Mouse (Mus musculus): ENCODE measurements around the gene Ssr3.

The Ssr3 gene

DNA sequence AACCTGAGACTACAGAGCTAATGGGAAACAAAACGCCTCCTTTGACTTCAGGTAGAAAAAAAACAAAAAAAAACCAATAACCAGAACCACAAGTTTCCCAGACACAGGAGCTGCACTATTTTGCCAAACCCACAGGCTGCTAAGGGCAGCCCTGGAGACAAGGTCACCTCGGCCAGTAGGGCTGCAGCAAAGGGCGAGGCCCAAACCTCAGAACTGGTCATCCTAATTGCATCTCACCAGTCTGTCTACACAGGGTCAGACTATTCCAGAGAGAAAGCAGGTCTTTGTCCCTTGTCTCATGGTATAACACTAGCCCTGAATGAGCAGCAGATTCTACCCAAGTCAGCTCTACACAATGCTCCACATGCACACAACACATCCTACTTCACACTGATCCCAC lies 17.7 kb downstream of the Ssr3 start:
- DNase-seq (ENCODE audit: low read depth, low spot score): no peak

DNA sequence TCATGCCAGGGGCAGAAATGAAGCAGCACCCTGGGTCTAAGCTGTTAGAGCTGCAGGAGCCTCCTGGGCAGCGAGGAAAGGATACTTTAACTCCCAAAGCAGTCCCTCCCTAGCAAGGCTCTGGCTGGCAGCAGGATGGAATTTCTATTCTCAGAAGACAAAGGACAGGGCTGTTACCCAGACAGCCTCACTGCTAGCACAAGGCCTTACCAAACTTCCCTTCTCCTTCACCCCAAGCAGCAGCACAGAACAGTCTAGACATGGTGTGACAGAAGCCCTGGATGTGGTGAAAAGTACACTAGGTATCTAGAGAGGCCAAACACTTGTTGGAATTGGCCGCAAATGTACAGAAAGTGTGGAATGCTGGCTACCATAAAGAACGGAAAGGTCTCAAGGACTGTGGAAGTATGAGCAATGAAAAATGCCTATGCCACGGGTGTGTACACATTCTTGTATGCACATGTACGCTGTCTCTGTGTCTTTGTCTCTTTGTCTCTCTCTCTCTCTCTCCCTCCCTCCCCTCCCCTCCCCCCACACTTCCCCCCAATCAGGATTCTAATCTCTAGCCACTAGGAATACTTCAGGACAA lies 18.7 kb downstream of the Ssr3 start:
- no peak for DNase-seq (ENCODE audit: low read depth, low spot score)

DNA sequence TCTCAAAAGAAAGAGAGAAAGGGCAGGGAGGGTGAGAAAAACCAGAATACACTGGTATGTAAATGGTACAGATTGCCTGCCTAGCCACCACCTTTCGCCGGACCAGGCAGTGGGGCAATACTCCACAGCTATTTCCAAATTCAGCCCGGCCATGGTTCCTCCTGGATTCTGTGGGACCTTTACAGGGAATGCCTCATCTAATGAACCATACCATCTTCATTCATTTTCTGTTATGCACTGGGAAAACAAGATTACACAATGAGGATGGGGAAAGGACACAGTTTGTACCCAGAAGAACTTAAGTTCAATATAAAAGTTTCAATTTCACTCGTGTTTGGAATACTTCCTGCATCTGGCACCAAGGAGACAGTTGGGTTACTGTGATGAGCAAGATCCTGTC lies 19.9 kb downstream of the Ssr3 start:
- no peak for DNase-seq (ENCODE audit: low read depth, low spot score)

DNA sequence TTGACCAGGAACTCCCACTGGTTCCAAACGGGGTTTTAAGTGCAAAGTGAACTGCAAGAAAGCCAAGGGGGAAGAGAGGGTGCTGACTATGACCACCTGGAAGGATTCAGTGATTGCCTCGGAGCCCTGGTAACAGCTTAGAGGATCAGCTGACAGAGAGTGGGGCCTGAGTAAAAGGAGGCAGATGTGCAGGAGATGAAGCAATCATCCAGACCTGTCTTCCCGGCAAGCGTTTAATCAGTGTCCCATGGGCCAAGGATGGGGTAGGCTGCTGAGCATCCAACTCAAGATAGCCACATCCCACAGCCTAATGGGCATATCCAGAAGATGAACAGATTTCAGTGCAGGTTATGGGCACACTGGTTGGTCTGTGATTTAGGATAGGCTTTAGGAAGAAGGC lies 24.5 kb downstream of the Ssr3 start:
- no peak for DNase-seq (ENCODE audit: low read depth, low spot score)

DNA sequence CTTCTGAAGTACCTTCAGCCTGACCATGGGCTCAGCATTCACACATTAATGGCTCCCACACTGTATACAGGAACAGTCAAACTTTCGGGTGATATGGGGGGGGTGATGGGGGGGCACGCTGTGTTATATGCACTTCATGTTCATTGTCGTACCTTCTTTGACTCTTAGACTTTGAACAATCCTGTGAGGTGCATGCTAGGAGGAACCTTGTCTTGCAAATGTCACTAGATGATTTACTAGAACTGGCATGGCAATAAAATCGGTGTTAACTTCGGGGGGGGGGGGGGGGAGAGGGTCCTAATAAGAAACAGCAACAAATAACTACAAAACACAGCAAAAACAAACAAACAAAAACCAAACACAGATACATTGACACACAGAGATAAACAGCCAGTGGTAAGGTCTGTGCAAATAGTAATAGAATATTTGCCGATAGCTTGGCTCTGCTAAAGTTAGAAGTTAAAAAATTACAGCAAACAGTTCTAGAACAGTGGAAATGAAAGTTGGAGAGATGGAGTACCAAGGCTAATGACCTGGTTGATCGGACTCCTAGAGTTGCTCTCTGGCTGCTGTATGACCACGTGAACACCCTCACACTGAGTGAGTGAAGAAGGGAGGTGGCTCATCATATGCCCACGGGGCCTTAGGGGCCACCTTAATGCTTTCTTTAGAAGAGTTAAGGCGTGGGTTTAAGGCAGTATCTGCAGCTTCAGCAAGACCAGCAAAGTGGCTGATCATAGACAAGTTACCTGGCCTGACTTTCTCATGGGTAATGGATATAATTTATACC lies 26.3 kb downstream of the Ssr3 start:
- no peak for DNase-seq (ENCODE audit: low read depth, low spot score)

DNA sequence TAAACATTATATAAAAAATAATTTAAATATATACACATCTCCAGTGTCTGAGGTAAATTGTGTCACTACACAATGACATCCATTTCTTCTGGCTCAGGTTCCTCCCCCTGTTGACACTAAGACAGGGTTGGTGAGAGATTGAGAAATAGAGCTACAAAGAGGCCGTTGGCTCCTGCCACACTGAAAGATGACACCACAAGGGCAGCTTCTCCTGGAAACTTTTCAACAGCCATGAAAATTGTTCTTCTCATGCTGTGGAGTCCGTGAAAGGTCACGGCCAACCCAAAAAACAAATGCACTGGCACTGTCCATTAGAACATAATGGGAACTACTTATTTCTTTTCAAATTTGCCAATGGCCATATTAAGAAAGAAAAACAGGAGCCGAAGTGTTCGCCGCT lies 27.2 kb downstream of the Ssr3 start:
- no peak for DNase-seq (ENCODE audit: low read depth, low spot score)

DNA sequence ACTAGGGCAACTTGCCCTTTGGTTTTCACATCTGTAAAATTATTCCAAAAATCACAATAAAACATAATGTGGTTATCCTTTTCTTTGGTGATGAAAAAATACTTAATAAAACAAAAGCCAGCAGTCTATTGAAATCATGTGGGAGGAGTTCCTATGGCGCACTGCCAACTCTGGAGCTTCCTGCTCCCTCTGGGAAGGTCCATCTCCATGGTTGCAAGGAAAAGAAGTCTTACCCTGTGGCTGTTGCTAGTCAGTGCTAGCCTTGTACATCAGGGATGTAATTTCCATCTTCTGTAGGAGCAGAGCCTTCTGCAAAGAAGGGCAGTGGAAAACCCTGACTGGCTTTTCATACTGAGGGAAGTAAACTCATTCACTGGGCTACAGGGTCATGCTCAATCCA lies 29.0 kb downstream of the Ssr3 start:
- no peak for DNase-seq (ENCODE audit: low read depth, low spot score)

DNA sequence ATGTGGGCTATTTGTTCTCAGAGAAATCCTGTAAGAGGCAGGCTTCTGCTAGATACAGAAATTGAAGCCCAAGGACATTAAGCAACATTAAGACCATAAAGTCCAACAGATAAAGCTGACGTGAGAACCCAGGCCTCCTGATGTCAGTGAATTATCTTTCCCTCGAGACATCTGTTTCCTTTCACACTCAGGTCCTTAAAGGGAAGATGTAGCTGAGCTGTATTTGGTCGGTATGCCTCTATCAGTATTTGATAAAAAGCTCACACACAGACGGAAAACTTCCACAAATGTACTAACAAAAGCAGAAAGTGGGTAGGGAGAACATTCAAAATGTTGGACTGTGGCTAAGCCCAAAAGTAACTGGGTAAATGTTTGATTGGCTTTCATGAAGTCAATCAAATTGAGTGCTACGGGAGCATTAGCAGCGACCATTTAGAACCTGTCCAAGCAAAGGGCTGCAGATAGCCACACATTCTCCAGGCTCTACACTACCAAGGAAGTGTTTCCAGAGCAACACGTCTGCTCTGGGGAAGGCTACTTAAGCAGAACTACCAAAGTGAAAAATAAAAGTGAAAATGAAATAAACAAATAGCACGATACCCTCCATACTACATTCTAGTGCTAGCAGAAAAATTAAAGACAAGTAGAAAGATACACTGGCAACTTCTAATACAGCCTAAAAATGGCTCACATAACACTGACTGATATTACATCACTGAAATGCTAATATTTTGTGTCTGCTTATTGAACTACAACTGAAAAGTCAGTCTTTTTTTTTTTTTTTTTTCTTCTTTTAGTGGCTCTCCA lies 32.1 kb downstream of the Ssr3 start:
- no peak for DNase-seq (ENCODE audit: low read depth, low spot score)

DNA sequence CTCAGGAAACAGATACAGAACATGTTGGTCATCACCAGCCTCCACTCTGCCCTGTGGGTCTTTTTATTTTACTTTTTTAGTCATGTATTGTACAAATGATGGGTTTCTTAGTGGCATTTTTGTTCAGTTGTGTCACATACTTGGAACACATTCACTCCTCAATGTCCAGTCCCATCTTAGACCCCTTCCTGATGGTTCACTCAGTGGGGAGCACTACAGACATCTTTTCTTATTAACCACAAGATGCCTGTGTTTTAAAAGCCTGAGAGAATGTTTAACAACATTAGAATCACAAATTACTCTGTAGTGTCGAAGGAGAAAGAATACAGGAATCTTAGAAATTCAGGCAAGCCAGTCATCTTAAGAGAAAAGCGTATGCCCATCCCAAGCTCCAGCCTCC lies 33.6 kb downstream of the Ssr3 start:
- DNase-seq (ENCODE audit: low read depth, low spot score): no peak

DNA sequence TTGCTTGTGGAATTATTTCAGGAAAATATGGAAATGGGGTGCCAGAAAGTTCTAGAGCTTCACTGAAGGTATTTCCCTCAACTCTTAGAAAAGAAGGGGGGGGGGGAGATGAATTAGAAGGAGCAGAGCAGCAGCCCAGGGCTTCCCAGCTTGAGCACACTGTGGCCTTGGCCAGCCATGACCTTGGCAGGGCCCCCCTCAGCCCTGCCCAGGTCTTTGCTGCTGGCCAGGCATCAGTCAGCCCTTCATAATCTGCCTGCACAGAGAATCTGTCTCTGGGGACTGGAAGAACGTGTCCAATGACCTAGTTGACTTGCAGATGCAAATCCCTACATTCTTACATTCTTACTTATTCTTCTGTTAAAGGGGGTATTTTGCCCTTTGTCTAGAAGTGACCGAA lies 34.1 kb downstream of the Ssr3 start:
- DNase-seq (ENCODE audit: low read depth, low spot score): no peak

DNA sequence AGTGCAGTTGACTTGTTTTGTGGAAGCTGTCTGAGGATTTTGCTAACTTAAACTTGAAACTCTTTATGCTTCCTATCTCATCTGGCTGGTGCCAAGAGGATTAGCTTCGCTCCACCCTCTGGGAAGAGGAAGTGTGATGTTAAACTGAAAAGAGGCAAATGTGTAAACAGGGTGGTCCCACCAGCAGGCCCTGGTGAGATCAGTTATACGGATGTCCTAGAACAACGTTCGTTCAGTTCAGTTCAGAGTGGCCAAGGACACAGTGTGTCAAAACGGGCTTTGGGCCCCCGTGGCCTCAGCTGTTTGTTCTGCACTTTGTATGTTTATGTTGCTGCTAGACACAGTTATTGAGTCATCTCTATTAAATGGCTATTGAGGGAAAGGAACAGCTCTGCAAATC lies 36.9 kb downstream of the Ssr3 start:
- DNase-seq (ENCODE audit: low read depth, low spot score): no peak

DNA sequence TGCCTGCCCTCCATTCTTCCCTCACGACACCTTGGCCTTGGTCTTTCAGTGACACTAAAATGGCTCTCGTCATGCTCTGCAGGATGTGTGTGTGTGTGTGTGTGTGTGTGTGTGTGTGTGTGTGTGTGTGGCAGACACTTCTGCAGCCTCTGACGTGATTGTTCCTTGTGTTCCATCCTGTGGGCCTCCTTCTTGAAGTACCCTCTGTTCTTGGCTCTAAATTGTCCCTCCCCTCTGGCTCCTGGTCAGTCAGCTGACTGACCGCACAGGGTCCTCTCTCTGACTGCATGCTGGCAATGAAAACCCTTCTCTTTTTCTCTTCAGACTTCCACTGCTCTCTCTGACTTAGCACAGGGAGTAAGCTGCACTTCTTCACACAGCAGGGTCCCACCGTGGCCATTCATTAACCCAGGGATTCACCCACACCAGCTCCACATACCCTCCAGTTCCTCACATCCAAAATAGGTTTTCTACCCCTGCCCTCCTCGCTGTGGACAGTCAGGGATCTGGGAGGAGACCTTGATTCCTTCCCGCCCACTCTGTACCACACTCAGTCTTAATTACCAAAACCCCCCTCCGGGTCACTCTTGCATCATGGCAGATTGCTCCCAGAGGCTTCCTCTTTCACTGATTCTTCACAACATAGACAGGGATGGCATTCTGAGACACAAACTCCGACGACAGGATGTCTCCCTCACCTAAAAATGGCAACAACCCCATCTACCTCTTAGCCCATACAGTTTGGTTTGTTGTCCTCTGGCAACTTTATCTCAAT lies 39.0 kb downstream of the Ssr3 start:
- peak; percentile 11 for DNase-seq (ENCODE audit: low read depth, low spot score)

DNA sequence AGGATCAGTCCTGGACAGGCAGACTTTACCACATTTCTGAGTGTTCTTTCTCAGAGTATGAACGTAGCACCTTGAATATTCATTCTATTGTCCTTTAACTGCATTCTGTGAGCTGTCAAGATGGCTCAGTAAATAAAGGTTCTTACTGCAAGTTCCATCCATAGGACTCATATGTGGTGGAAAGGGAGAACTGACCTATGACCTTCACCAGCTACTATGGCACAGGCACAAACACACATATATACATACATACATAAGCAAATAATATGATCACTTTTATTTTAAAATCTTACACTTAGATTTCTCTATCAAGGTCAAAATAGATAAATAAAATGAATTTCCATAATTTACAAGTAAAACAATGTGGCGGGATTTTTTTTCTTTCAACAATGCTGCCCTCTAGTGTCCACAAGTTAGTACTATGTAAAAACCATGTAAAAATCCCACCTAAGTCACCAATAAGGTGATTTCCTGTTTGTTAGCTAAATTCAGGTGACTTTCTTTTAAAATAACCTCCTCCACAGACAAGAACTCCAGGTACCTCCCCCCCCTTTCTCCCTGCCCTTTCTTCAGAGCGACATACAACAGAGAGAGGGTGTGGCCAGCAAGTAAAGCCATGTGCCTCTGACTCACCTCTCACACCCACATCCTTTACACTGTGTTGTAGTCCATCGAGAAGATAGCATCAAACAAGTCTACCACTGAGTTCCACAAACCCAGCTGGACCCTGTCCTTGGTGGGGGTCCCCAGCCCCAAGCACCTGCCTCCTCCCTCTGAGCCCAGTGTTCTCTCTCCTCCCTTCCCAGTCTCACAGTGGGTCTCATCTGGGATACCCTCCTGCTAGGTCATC lies 39.9 kb downstream of the Ssr3 start:
- DNase-seq (ENCODE audit: low read depth, low spot score): peak; percentile 39

DNA sequence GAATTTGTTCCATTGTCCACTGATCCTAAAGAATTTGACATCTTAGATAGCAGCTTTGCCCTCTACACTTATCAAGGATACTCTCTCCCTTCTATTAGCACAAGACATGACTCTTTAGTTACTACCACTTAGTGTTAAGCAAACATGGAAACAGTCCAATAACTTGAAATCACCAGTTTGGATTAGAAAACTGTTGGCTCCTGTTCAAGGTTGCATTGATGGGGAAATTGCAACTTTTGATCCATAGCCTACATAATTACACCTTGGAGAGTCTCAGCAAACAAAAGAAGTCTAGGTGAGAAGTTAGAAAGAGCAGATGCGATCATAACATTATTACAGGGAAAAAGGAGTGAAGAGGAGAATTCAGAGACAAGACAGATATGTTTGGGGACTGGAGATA lies 46.2 kb downstream of the Ssr3 start:
- no peak for DNase-seq (ENCODE audit: low read depth, low spot score)

DNA sequence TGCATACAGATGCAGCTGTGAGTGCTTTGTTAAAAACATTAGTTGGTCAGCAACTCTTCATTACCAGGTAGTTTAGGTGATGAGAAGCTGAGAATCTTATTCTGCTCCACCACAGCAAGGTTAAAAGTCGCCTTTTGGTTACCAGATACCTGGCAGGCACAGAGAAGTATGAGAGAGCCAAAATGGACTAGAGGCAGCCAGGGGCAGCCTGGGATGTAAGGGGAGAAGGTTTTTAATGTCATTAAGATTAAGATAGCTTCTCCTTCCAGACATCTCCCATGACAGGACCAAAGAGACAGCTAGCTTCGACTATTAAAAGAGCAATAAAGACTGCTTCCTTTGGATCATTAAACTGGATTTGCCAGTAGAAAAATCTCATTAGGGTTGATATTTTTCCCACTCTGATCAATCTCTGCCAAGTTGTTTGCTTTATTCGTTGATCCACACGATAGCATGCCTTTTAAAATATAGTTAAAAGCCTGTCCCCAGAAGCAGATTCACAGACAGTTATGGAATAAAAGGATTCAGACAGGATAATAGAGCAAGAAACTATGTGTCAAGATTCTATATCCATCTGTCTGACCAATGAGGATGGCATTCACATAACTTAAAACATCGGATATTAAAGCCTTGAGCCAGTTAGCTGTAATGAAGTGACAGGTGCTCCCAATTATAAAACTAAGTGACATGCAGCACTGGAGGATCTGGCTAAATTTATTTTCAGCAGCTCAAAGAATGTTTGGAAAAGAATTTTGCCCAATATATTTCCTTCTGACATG lies 52.1 kb downstream of the Ssr3 start:
- no peak for DNase-seq (ENCODE audit: low read depth, low spot score)

DNA sequence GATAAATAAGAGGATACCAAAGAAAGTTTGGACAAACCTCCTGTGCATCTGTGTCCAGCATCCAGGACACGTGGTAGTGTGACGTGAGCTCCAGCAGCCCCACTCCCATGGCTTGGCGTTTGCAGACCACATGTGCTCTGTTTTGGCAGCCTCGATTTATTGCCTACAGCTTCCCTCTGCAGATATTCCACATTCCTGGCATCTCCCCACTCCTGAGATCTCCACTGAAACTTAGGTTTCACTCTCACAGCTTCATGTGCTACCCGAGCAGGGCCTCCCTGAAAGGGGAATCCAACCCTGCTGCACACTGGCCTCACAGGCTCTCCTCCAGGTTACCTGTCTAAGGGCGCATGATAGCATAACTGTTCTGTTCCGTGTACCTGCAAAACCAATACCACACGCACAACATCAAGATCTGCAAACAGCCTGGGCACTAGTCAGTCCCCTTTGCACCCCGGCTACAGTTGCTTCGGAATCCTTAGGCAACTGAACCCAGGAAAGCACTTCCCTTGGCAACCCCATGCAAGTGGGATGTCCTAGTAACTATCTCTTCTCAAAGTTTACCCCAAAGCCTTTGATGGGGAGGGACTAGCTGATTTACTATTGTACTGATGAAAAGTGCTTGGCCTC lies 54.5 kb downstream of the Ssr3 start:
- DNase-seq (ENCODE audit: low read depth, low spot score): no peak

Measured in CD4-positive, CD25-positive, alpha-beta regulatory T cell, adult 2 months (primary cell).